Mouse (Mus musculus): ENCODE data around the gene Icosl.

GRCm38 (mm10) chr10:78029080-78029479 lies 40.0 kb upstream of the Icosl start:
- TF ChIP-seq CTCF (conservative IDR thresholded peaks at IDR 0.05; ENCODE audit: insufficient read depth, insufficient read length, low read depth, low read length) (no peak), POLR2A (IDR thresholded peaks at IDR 0.05; ENCODE audit: low read depth, low read length) (no peak)
